Mouse (Mus musculus) liver, adult 10 weeks (tissue): Measurements from ENCODE around the gene Stk10. TPM values are rescaled to one million over a fixed set of nuclear protein-coding genes. Genes with fewer than 3 reads are reported as not detected.

Source experiments
- polyA plus RNA-seq: library from polyadenylated mRNA; stranded (reverse); fragments of 350-450 nt; fragmentation: Illumina TruSeq; extraction: RNeasy Lipid Tissue Mini Kit (QIAGEN cat#74804); gene quantifications from one replicate; pipeline ENCODE4 v1.2.3, GENCODE M21; 2014; ENCODE audit warnings: low read depth, low replicate concordance

Gene Stk10
- 0.42 TPM for polyA plus RNA-seq

DNA sequence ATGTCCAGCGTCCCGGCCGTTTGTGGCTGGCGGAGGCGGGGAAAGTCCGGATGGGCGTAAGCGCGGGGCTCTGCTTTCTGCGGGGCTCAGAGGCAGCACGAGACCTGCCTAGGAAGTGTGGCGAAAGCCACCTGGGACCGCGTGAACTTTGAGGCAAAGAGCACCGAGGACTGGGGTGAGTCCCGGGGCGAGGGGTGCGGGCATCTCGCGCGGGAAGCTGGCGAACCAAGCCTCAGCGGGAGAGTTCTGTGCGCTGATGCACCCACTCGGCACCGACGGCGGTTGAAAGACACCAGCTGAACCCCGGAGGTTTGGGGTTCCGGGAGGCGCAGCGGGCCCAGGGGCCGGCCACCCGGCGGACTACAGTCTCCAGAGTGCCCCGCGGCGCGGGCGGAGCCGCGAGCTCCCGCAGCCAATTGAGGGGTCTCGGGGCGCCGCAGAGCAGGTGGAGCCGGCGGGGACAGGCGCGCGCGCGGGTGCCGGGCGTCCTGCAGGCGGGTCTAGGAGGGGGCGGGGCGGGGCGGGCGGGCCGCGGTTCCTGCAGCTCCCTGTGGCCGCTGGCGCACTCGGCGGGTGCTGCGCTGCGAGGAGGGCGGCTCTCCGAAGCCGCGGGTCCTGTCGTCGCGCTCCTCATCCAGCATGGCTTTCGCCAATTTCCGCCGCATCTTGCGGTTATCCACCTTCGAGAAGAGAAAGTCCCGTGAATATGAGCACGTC is at the start of gene Stk10:
TSS of gene Stk10 (plus strand) at position 541 of the 717 bp plus-strand sequence.

DNA sequence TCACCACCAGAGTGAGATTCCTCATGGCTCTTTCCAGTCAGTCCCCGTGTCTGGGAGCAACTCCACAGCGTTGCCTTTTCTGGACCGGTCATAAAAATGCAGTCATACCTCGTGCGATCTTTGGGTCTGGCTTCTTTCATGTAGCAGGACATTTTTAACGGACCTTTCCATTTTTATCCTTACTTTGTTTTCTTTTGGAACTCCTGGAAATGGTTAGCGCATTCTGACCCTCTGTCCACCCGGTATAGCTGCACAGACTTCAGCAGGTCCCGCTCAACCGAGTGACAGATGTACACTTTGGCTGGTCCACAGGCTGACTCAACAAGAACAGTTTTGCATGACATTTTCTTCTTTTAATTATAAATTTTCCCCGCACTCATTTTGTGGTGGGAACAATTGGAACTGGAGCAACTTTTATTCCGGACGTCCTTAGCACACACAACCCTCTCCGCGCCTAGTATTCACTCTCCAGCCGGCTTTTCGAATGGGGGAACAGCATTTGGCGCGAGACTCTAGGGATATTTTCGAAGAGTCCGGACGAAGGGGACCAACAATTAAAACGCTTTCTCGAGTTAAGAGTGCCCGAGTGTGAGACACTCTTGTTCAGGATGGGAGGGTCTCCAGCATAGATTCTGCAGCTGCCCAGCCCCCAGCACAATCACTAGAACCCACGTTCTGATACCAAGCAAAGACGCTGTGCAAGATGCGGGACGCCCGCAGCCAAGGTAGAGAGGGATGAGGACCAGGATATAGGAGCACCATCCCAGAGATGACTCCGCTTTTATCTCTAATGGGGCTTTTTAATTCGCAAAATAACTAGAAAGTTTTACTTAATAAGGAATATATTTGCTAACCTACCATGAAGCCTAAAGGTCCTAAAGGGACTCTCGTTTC is 987 bp upstream of the Stk10 start, which contains the start of gene Efcab9:
TSS of gene Efcab9 (minus strand) at position 211 of the 894 bp plus-strand sequence.

DNA sequence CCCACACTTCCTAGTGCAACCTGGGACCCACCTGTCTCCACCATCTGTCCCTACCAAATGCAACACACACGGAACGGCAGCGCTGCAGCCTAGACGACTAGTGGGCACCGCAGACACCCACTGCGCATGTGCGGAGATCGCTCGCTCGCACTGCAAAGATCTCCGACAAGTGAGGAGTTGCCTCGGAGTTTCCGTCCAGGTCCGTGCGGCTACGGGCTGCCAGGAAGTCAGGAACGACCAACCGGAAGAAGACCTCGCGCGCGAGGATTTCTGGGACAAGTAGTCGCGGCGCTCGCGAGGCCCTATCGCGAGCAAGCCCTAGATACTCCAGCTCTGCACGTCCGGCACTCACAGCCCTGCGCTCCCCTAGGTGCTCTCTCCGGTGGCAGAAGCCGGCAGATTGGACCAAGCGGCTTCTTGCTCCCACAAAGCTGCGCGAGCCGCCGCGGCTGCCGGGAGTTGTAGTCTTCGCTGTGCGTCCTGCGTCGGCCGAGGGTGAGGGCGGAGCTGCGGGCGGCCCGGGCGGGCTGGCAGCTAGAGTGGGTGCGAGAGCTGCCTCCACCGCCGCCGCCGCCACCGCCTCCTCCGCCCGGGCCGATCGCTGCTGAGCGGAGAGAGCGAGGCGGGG is 109.3 kb downstream of the Stk10 start, which contains the start of gene Fbxw11:
TSS of gene Fbxw11 (plus strand) at position 476 of the 628 bp plus-strand sequence.

Other genes starting within 250 kb of the Stk10 start
- 1.6 TPM for gene Hba-a1, start 249.8 kb upstream of the Stk10 start, polyA plus RNA-seq
- gene Hbq1b, start 246.3 kb upstream of the Stk10 start, polyA plus RNA-seq, result not detected
- 196 TPM for gene Hba-a2, start 236.8 kb upstream of the Stk10 start, polyA plus RNA-seq
- gene Hbq1a, start 233.2 kb upstream of the Stk10 start, polyA plus RNA-seq, result not detected
- gene Sh3pxd2b, start 185.5 kb upstream of the Stk10 start, polyA plus RNA-seq, result 0.13 TPM
- 0.69 TPM for gene Ubtd2, start 77.9 kb upstream of the Stk10 start, polyA plus RNA-seq
- not detected for gene Efcab9, start 1.2 kb upstream of the Stk10 start, polyA plus RNA-seq
- gene Fbxw11, start 109.4 kb downstream of the Stk10 start, polyA plus RNA-seq, result 32.1 TPM